Mouse (Mus musculus) frontal cortex, postnatal 10 days (tissue): ENCODE results near the gene Mbtps1.
A peak's percentile ranks its signal among the peaks of the same experiment; 100 is the strongest.

ENCODE experiments used
- DNase-seq, 2 experiments: peaks; one replicate each; pipeline ENCODE4 v3.0.0; 2022; ENCODE audit warnings: low spot score in 2 of 2, mixed read lengths in 1 of 2

Mbtps1 gene

GRCm38 (mm10) chr8:119503191-119503767, 55.3 kb downstream of the Mbtps1 start:
- no peak for DNase-seq

- DNase-seq: no peak
Observed at GRCm38 (mm10) chr8:119502111-119502510, 56.4 kb downstream of the Mbtps1 start.

GRCm38 (mm10) chr8:119501598-119501997, 56.9 kb downstream of the Mbtps1 start, which contains the start of gene Slc38a8:
Gene Slc38a8 (minus strand): TSS chr8:119501698.
- no peak for DNase-seq

- no peak for DNase-seq
Observed at GRCm38 (mm10) chr8:119499836-119500235, 58.7 kb downstream of the Mbtps1 start.

- peak in 1 of 2 experiments; percentile 27 for DNase-seq
Observed at GRCm38 (mm10) chr8:119496848-119497247, 61.7 kb downstream of the Mbtps1 start.

- DNase-seq: no peak
Observed at GRCm38 (mm10) chr8:119487093-119487492, 71.4 kb downstream of the Mbtps1 start.

- no peak for DNase-seq
Observed at GRCm38 (mm10) chr8:119484145-119484896, 74.2 kb downstream of the Mbtps1 start.

GRCm38 (mm10) chr8:119478684-119479083, 79.9 kb downstream of the Mbtps1 start:
- no peak for DNase-seq

- DNase-seq: no peak
Observed at GRCm38 (mm10) chr8:119468091-119468490, 90.4 kb downstream of the Mbtps1 start.

GRCm38 (mm10) chr8:119466794-119467193, 91.7 kb downstream of the Mbtps1 start:
- DNase-seq: no peak

- DNase-seq: peak; percentile 71 to 74
Observed at GRCm38 (mm10) chr8:119466105-119466504, 92.4 kb downstream of the Mbtps1 start.

- no peak for DNase-seq
Observed at GRCm38 (mm10) chr8:119463709-119464108, 94.8 kb downstream of the Mbtps1 start.

- no peak for DNase-seq
Observed at GRCm38 (mm10) chr8:119461356-119461755, 97.2 kb downstream of the Mbtps1 start.

- no peak for DNase-seq
Observed at GRCm38 (mm10) chr8:119459724-119460123, 98.8 kb downstream of the Mbtps1 start.
